Mouse (Mus musculus) urinary bladder, adult 2 months (tissue): ENCODE data around the gene Spin4. TPM values are rescaled to one million over a fixed set of nuclear protein-coding genes. Genes with fewer than 3 reads are reported as not detected.

ENCODE experiments used
- DNase-seq: peaks from one replicate; pipeline ENCODE4 v3.0.0; 2022; ENCODE audit warnings: low spot score
- polyA plus RNA-seq: library from polyadenylated mRNA; depleted of rRNA; stranded (reverse); fragments of >200 nt; gene quantifications from 2 replicates; pipeline ENCODE4 v1.2.3, GENCODE M21; 2012; rRNA removed

Gene Spin4
- 4.6 TPM in 2 replicates for polyA plus RNA-seq

- DNase-seq, result peak; percentile 55
Observed at GRCm38 (mm10) chrX:95026361-95026892, at the start of gene Spin4. Spin4 (minus strand) TSS chrX:95026682.

GRCm38 (mm10) chrX:95027907-95028306, 1.4 kb upstream of the Spin4 start:
- DNase-seq, result no peak

GRCm38 (mm10) chrX:95025779-95026360, 612 bp downstream of the Spin4 start:
- DNase-seq, result no peak

- DNase-seq, result no peak
Observed at GRCm38 (mm10) chrX:95012033-95012432, 14.4 kb downstream of the Spin4 start.

GRCm38 (mm10) chrX:94998845-94999244, 27.6 kb downstream of the Spin4 start:
- no peak for DNase-seq

GRCm38 (mm10) chrX:94994113-94994512, 32.4 kb downstream of the Spin4 start:
- DNase-seq, result no peak

- no peak for DNase-seq
Observed at GRCm38 (mm10) chrX:94990903-94991302, 35.6 kb downstream of the Spin4 start.

GRCm38 (mm10) chrX:94990080-94990825, 36.2 kb downstream of the Spin4 start:
- DNase-seq, result no peak

Other genes starting within 250 kb of the Spin4 start
- 21.7 and 29.0 TPM in 2 replicates for gene Arhgef9, start 170.2 kb upstream of the Spin4 start, polyA plus RNA-seq